Mouse (Mus musculus) E14TG2a.4 (cell line): ENCODE results near the gene Notch2.

Experiments
- CTCF ChIP-seq: conservative IDR thresholded peaks from 2 replicates; pipeline ENCODE4 v1.5.1; 2014; ENCODE audit warnings: low read length
- NANOG ChIP-seq: IDR thresholded peaks from 2 replicates; pipeline ENCODE4 v1.6.1; 2014; ENCODE audit warnings: borderline replicate concordance, low read length, mixed read lengths
- POU5F1 ChIP-seq: IDR thresholded peaks from 2 replicates; pipeline ENCODE4 v1.6.1; 2014; ENCODE audit warnings: low read length, borderline replicate concordance

- TF ChIP-seq CTCF: no peak
- no peak for TF ChIP-seq NANOG
- TF ChIP-seq POU5F1: no peak
These were observed 56.5 kb downstream of the Notch2 start for GRCm38 (mm10) chr3:98069856-98070255.
